Mouse (Mus musculus): Measurements from ENCODE around the gene Vps37d.
"Not testable (repeated sequence)": the region's sequence is repeated elsewhere in the genome, so short reads cannot be mapped to it uniquely, and the experiment has no call there.

Vps37d gene

GRCm38 (mm10) chr5:135076368-135076767 is 1.7 kb downstream of the Vps37d start:
- no peak for DNase-seq (ENCODE audit: extremely low spot score, low read depth, low spot score)

GRCm38 (mm10) chr5:135075655-135076054 is 2.4 kb downstream of the Vps37d start:
- no peak for DNase-seq (ENCODE audit: extremely low spot score, low read depth, low spot score)

- no peak for DNase-seq (ENCODE audit: extremely low spot score, low read depth, low spot score)
These were observed 4.5 kb downstream of the Vps37d start for GRCm38 (mm10) chr5:135073349-135074150.

- DNase-seq (ENCODE audit: extremely low spot score, low read depth, low spot score): no peak
These were observed 5.3 kb downstream of the Vps37d start for GRCm38 (mm10) chr5:135072720-135073119.

- no peak for DNase-seq (ENCODE audit: extremely low spot score, low read depth, low spot score)
These were observed 6.0 kb downstream of the Vps37d start for GRCm38 (mm10) chr5:135072061-135072460.

- no peak for DNase-seq (ENCODE audit: extremely low spot score, low read depth, low spot score)
These were observed 7.6 kb downstream of the Vps37d start for GRCm38 (mm10) chr5:135070448-135070847.

GRCm38 (mm10) chr5:135066008-135066407 is 12.1 kb downstream of the Vps37d start:
- no peak for DNase-seq (ENCODE audit: extremely low spot score, low read depth, low spot score)

- not testable (repeated sequence) for DNase-seq (ENCODE audit: extremely low spot score, low read depth, low spot score)
These were observed 13.1 kb downstream of the Vps37d start, which contains the start of gene Bud23 for GRCm38 (mm10) chr5:135064909-135065446. Bud23 (minus strand) TSS chr5:135064959.

GRCm38 (mm10) chr5:135064382-135064766 is 13.7 kb downstream of the Vps37d start:
- no peak for DNase-seq (ENCODE audit: extremely low spot score, low read depth, low spot score)

- DNase-seq (ENCODE audit: extremely low spot score, low read depth, low spot score): peak; percentile 90
These were observed 14.3 kb downstream of the Vps37d start, which contains the start of gene Dnajc30 for GRCm38 (mm10) chr5:135063629-135064381. Dnajc30 (plus strand) TSS chr5:135064202.

GRCm38 (mm10) chr5:135053356-135053755 is 24.7 kb downstream of the Vps37d start:
- DNase-seq (ENCODE audit: extremely low spot score, low read depth, low spot score): no peak

- DNase-seq (ENCODE audit: extremely low spot score, low read depth, low spot score): not testable (repeated sequence)
These were observed 28.8 kb downstream of the Vps37d start for GRCm38 (mm10) chr5:135049268-135049667.

GRCm38 (mm10) chr5:135048539-135048938 is 29.5 kb downstream of the Vps37d start:
- DNase-seq (ENCODE audit: extremely low spot score, low read depth, low spot score): no peak

GRCm38 (mm10) chr5:135044575-135044974 is 33.5 kb downstream of the Vps37d start:
- DNase-seq (ENCODE audit: extremely low spot score, low read depth, low spot score): no peak

GRCm38 (mm10) chr5:135042105-135042788 is 35.8 kb downstream of the Vps37d start:
- DNase-seq (ENCODE audit: extremely low spot score, low read depth, low spot score): no peak

GRCm38 (mm10) chr5:135040777-135041176 is 37.3 kb downstream of the Vps37d start:
- DNase-seq (ENCODE audit: extremely low spot score, low read depth, low spot score): no peak

- no peak for DNase-seq (ENCODE audit: extremely low spot score, low read depth, low spot score)
These were observed 38.0 kb downstream of the Vps37d start for GRCm38 (mm10) chr5:135040059-135040458.

- no peak for DNase-seq (ENCODE audit: extremely low spot score, low read depth, low spot score)
These were observed 38.5 kb downstream of the Vps37d start for GRCm38 (mm10) chr5:135039541-135039940.

GRCm38 (mm10) chr5:135037946-135038345 is 40.1 kb downstream of the Vps37d start:
- DNase-seq (ENCODE audit: extremely low spot score, low read depth, low spot score): no peak

- DNase-seq (ENCODE audit: extremely low spot score, low read depth, low spot score): no peak
These were observed 42.3 kb downstream of the Vps37d start for GRCm38 (mm10) chr5:135035608-135036359.
